Mouse (Mus musculus): ENCODE measurements around the gene Pik3c2a.

DNA sequence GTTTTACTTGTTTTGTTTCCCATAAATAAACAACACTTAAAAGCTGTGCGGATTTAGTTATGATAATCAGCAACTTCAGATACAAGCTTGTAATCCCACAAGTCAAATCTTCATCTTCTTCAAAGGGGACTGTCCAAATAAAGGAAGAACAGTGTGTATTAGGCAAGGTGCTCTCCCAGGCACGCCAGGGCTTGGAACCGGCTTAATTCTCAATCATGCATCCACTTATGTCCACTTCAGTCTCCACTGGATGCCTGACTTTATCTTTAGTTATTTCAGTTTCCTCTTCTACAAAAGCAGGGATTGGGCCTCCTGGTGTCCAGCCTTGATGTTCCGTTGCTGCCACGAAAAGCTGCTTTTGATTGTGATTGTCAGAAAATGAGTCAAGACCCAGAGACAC, 40.5 kb upstream of the Pik3c2a start:
- TF ChIP-seq CTCF (IDR thresholded peaks at IDR 0.05; ENCODE audit: low read depth), result no peak
- no peak for TF ChIP-seq EP300 (IDR thresholded peaks at IDR 0.05; ENCODE audit: low read depth)

Data from liver, postnatal 0 days (tissue).